Mouse (Mus musculus) neural tube, embryonic 15.5 days (tissue): ENCODE results near the gene Dynlrb2. TPM values are rescaled to one million over a fixed set of nuclear protein-coding genes. Genes with fewer than 3 reads are reported as not detected.

Experiments
- ATAC-seq: fragments of 200-750 bp; cut with Nextera tagmentation; 2 replicates; pipeline ENCODE4 v1.8.0; 2017; ENCODE audit warnings: mild to moderate bottlenecking, moderate TSS enrichment, moderate library complexity; ENCODE audit not compliant: low FRiP score
- H3K27ac ChIP-seq: fragments of 300-500 bp; sonication (generic); replicated peaks from 2 replicates; pipeline ENCODE4 v1.5.1; 2015; ENCODE audit warnings: mild to moderate bottlenecking, inconsistent platforms
- H3K27me3 ChIP-seq: fragments of 300-500 bp; sonication (generic); replicated peaks from 2 replicates; pipeline ENCODE4 v1.6.1; 2015; ENCODE audit warnings: inconsistent platforms
- H3K36me3 ChIP-seq: fragments of 300-500 bp; sonication (generic); 2 replicates; pipeline ENCODE4 v1.6.1; 2015; ENCODE audit warnings: inconsistent platforms
- H3K4me1 ChIP-seq: fragments of 300-500 bp; sonication (generic); 2 replicates; pipeline ENCODE4 v1.6.1; 2015; ENCODE audit warnings: inconsistent platforms
- H3K4me2 ChIP-seq: fragments of 300-500 bp; sonication (generic); 2 replicates; pipeline ENCODE4 v1.6.1; 2015; ENCODE audit warnings: inconsistent platforms, mild to moderate bottlenecking, moderate library complexity
- H3K4me3 ChIP-seq: fragments of 300-500 bp; sonication (generic); replicated peaks from 2 replicates; pipeline ENCODE4 v1.5.1; 2015; ENCODE audit warnings: mild to moderate bottlenecking, inconsistent platforms
- H3K9ac ChIP-seq: fragments of 300-500 bp; sonication (generic); replicated peaks from 2 replicates; pipeline ENCODE4 v1.6.1; 2015; ENCODE audit warnings: mild to moderate bottlenecking, inconsistent platforms
- H3K9me3 ChIP-seq: fragments of 300-500 bp; sonication (generic); replicated peaks from 2 replicates; pipeline ENCODE4 v1.6.1; 2016; ENCODE audit warnings: inconsistent platforms
- WGBS: fragments of 180-500 bp; shearing (Covaris S2); methylation state at CpG from one replicate; pipeline ENCODE4 v1.1.7; 2015; ENCODE audit warnings: mixed read lengths; 5-methylcytosine and 5-hydroxymethylcytosine counted together
- polyA plus RNA-seq: library from polyadenylated mRNA; unstranded; fragments of >200 nt; fragmentation: Nextera tagmentation; extraction: Ambion mirVana; gene quantifications from 2 replicates; pipeline ENCODE4 v1.2.1, GENCODE M21; 2015

Gene Dynlrb2
- polyA plus RNA-seq: 5.8 and 7.0 TPM in 2 replicates

DNA sequence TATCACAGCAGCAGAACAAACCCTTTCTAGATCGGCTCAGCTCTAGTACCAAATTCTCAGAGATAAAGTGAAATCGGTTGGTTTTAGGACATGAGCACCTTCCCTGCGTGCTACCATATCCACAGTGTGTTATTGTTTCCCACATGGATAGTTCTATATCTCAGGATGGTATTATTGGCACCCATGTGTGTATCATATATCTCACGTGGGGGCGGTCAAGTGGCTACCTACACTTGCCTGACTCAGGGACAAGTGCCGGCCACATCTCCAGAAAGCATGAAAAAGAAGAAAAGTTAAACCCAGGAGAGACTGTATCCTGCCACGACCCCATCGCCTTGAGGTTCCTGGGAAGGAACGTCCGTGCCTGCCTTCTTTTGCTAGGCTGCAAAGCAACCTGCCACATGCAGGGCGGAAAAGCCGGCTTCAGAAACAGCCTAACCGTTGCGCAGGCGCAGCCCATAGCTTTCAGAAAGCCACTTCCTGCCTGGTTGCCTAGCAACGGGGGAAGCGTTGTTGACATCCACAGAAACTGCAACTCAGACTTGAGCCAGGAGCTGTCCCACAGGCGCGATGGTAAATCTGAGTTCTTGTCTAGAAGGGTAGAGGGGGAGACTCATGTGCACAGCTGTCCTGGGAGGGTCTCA, at the start of gene Dynlrb2:
Dynlrb2 (plus strand) TSS at position 498 of the 644 bp plus-strand sequence.
- Histone ChIP-seq H3K4me3 (peak within 1 kb of the TSS; percentile 48), H3K27ac (peak within 1 kb of the TSS; percentile 78), H3K4me1 (peaks cover 13% of the 10 kb centered on the region; the same call in 1 of the 2 replicates), H3K27me3 (no peaks in the 10 kb centered on the region), H3K9ac (peak within 1 kb of the TSS; percentile 53), H3K36me3 (no peaks in the 10 kb centered on the region), H3K9me3 (no peaks in the 10 kb centered on the region), H3K4me2 (peak within 1 kb of the TSS; percentile 93)
- 10% methylated on average over 19 of the region's 19 CpGs for WGBS
- ATAC-seq: peak; percentile 95

GRCm38 (mm10) chr8:116458569-116458968, 46.2 kb upstream of the Dynlrb2 start:
- H3K36me3 ChIP-seq: no peaks in the 10 kb centered on the region
- no peak overlapping the region for H3K27ac ChIP-seq
- H3K4me2 ChIP-seq: no peak overlapping the region
- H3K9me3 ChIP-seq: no peaks in the 10 kb centered on the region
- H3K27me3 ChIP-seq: no peaks in the 10 kb centered on the region
- no peak overlapping the region for H3K9ac ChIP-seq
- WGBS: 78% methylated on average over 11 of the region's 11 CpGs
- ATAC-seq: no peak
- H3K4me3 ChIP-seq: no peak overlapping the region
- no peaks in the 10 kb centered on the region; the same call in 1 of the 2 replicates for H3K4me1 ChIP-seq

DNA sequence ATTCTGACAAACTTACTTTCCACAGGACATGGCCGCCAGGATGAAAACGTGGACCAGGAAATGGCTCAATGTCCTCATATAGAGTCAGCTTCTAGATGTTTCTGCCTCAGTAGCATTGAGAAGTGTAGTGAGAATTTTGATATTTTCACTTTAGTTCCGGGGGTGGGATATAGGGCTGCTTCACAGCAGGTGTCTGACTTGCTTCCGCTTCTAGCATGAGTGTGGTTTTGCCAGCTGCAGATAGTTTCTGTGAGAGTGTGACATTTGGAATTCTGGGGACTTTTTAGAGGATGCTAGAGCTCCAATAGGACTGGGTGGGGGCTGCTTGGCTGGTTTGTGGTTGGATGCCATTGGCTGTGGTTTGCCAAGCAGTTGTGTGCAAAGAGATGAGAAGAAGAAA, 43.3 kb upstream of the Dynlrb2 start:
- 92% methylated on average over 4 of the region's 4 CpGs for WGBS
- Histone ChIP-seq H3K27ac (no peak overlapping the region), H3K4me3 (no peak overlapping the region), H3K4me2 (no peak overlapping the region), H3K4me1 (no peaks in the 10 kb centered on the region; the same call in 1 of the 2 replicates), H3K9ac (no peak overlapping the region), H3K9me3 (no peaks in the 10 kb centered on the region), H3K36me3 (no peaks in the 10 kb centered on the region), H3K27me3 (no peaks in the 10 kb centered on the region)
- ATAC-seq: no peak

DNA sequence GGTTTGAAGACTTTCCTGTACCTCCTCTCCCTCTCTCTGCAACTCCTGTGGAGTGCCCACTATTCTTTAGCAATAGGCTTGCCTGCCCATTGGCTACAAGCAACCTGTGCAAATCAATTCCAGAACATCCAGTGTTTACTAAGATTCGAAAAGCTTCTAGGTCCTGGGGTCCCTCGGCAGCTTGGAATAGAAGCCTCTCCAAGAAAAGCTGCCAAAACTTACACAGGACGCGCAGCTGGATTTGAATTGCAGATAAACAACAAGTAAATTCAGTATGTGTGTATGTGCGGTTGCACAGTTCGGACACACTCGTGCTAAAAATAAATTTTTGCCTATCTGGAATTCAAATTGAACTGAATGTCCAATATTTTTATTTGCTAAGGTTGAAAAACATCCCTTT, 38.2 kb upstream of the Dynlrb2 start:
- no peaks in the 10 kb centered on the region for H3K4me1 ChIP-seq
- no peak for ATAC-seq
- WGBS: 89% methylated on average over 7 of the region's 7 CpGs
- no peak overlapping the region for H3K4me2 ChIP-seq
- no peak overlapping the region for H3K4me3 ChIP-seq
- no peaks in the 10 kb centered on the region for H3K9me3 ChIP-seq
- no peaks in the 10 kb centered on the region for H3K27me3 ChIP-seq
- H3K9ac ChIP-seq: no peak overlapping the region
- H3K36me3 ChIP-seq: no peaks in the 10 kb centered on the region
- no peak overlapping the region for H3K27ac ChIP-seq

- no peaks in the 10 kb centered on the region for H3K4me1 ChIP-seq
- no peaks in the 10 kb centered on the region for H3K36me3 ChIP-seq
- WGBS: 82% methylated on average over 1 of the region's 1 CpGs
- no peak overlapping the region for H3K4me3 ChIP-seq
- H3K9me3 ChIP-seq: no peaks in the 10 kb centered on the region
- no peak overlapping the region for H3K4me2 ChIP-seq
- H3K9ac ChIP-seq: no peak overlapping the region
- no peak overlapping the region for H3K27ac ChIP-seq
- no peaks in the 10 kb centered on the region for H3K27me3 ChIP-seq
- no peak for ATAC-seq
These were observed 37.7 kb upstream of the Dynlrb2 start for GRCm38 (mm10) chr8:116467027-116467426.

DNA sequence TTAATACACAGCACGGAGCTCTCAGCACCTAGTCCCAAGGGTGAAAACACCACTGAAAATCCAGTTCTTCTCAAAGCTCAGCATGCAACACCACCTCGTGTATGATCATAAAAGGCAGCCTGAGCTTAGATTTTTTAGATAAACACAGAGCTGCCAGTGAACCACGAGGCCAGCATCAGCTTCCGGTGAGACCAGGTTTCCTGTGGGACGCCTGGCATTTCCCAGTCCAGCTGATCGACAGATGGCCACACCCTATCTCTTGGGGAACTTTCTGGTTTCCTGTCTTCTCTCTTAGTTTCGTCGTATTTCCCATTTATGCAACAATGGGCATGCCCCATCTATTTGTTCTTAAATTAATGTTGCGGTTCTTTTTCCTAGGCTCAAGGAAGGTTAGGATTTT, 26.8 kb upstream of the Dynlrb2 start:
- H3K4me1 ChIP-seq: no peaks in the 10 kb centered on the region
- H3K27ac ChIP-seq: no peak overlapping the region
- H3K4me3 ChIP-seq: no peak overlapping the region
- H3K27me3 ChIP-seq: peaks cover 4% of the 10 kb centered on the region; the same call in 1 of the 2 replicates
- WGBS: 87% methylated on average over 9 of the region's 9 CpGs
- ATAC-seq: no peak
- H3K9me3 ChIP-seq: no peaks in the 10 kb centered on the region
- H3K4me2 ChIP-seq: no peak overlapping the region
- no peak overlapping the region for H3K9ac ChIP-seq
- no peaks in the 10 kb centered on the region for H3K36me3 ChIP-seq

GRCm38 (mm10) chr8:116478681-116479080, 26.1 kb upstream of the Dynlrb2 start:
- H3K9ac ChIP-seq: no peak overlapping the region
- H3K27ac ChIP-seq: no peak overlapping the region
- no peak overlapping the region for H3K4me3 ChIP-seq
- ATAC-seq: no peak
- peaks cover 4% of the 10 kb centered on the region; the same call in 1 of the 2 replicates for H3K27me3 ChIP-seq
- no peaks in the 10 kb centered on the region for H3K4me1 ChIP-seq
- no peak overlapping the region for H3K4me2 ChIP-seq
- no peaks in the 10 kb centered on the region for H3K9me3 ChIP-seq
- H3K36me3 ChIP-seq: no peaks in the 10 kb centered on the region

- no peaks in the 10 kb centered on the region for H3K4me1 ChIP-seq
- H3K9me3 ChIP-seq: no peaks in the 10 kb centered on the region
- ATAC-seq: no peak
- H3K27ac ChIP-seq: no peak overlapping the region
- peaks cover 4% of the 10 kb centered on the region; the same call in 1 of the 2 replicates for H3K27me3 ChIP-seq
- no peak overlapping the region for H3K4me2 ChIP-seq
- WGBS: 23% methylated on average over 7 of the region's 7 CpGs
- H3K4me3 ChIP-seq: no peak overlapping the region
- no peak overlapping the region for H3K9ac ChIP-seq
- H3K36me3 ChIP-seq: no peaks in the 10 kb centered on the region
These were observed 23.9 kb upstream of the Dynlrb2 start for GRCm38 (mm10) chr8:116480894-116481293.

GRCm38 (mm10) chr8:116482738-116483137, 22.0 kb upstream of the Dynlrb2 start:
- no peak overlapping the region for H3K4me2 ChIP-seq
- WGBS: 37% methylated on average over 3 of the region's 3 CpGs
- no peak overlapping the region for H3K4me3 ChIP-seq
- H3K4me1 ChIP-seq: no peaks in the 10 kb centered on the region
- H3K36me3 ChIP-seq: no peaks in the 10 kb centered on the region
- H3K27me3 ChIP-seq: peaks cover 4% of the 10 kb centered on the region; the same call in 1 of the 2 replicates
- no peaks in the 10 kb centered on the region for H3K9me3 ChIP-seq
- no peak overlapping the region for H3K27ac ChIP-seq
- H3K9ac ChIP-seq: no peak overlapping the region
- no peak for ATAC-seq

GRCm38 (mm10) chr8:116484087-116484486, 20.7 kb upstream of the Dynlrb2 start:
- Histone ChIP-seq H3K27ac (no peak overlapping the region), H3K9ac (no peak overlapping the region), H3K9me3 (no peaks in the 10 kb centered on the region), H3K4me3 (no peak overlapping the region), H3K4me2 (no peak overlapping the region), H3K4me1 (no peaks in the 10 kb centered on the region), H3K27me3 (peaks cover 4% of the 10 kb centered on the region; the same call in 1 of the 2 replicates), H3K36me3 (no peaks in the 10 kb centered on the region)
- no peak for ATAC-seq
- 26% methylated on average over 2 of the region's 2 CpGs for WGBS

GRCm38 (mm10) chr8:116488546-116488945, 16.2 kb upstream of the Dynlrb2 start:
- Histone ChIP-seq H3K4me2 (no peak overlapping the region), H3K4me3 (no peak overlapping the region), H3K27me3 (no peaks in the 10 kb centered on the region), H3K4me1 (no peaks in the 10 kb centered on the region), H3K36me3 (no peaks in the 10 kb centered on the region), H3K27ac (no peak overlapping the region), H3K9ac (no peak overlapping the region), H3K9me3 (no peaks in the 10 kb centered on the region)
- ATAC-seq: no peak
- WGBS: 92% methylated on average over 2 of the region's 2 CpGs

- H3K4me1 ChIP-seq: peaks cover 11% of the 10 kb centered on the region; the same call in 1 of the 2 replicates
- H3K9ac ChIP-seq: no peak overlapping the region
- H3K4me2 ChIP-seq: no peak overlapping the region
- no peaks in the 10 kb centered on the region for H3K9me3 ChIP-seq
- H3K4me3 ChIP-seq: no peak overlapping the region
- no peak for ATAC-seq
- H3K36me3 ChIP-seq: no peaks in the 10 kb centered on the region
- 87% methylated on average over 7 of the region's 7 CpGs for WGBS
- no peaks in the 10 kb centered on the region for H3K27me3 ChIP-seq
- H3K27ac ChIP-seq: no peak overlapping the region
These were observed 4.5 kb upstream of the Dynlrb2 start for GRCm38 (mm10) chr8:116500057-116500809.
